Mouse (Mus musculus): ENCODE data around the gene Ubash3b. TPM values are rescaled to one million over a fixed set of nuclear protein-coding genes. Genes with fewer than 3 reads are reported as not detected.

The Ubash3b gene
- total RNA-seq, 2 experiments from 2014 or later = 3.0 to 5.4 TPM

GRCm38 (mm10) chr9:40997116-40997779, 164.2 kb downstream of the Ubash3b start:
- no peak for DNase-seq

- no peak for DNase-seq
Observed at GRCm38 (mm10) chr9:40994075-40994474, 167.4 kb downstream of the Ubash3b start.

- peak; percentile 10 for DNase-seq
Observed at GRCm38 (mm10) chr9:40991511-40991910, 170.0 kb downstream of the Ubash3b start.

- peak; percentile 71 for DNase-seq
Observed at GRCm38 (mm10) chr9:40989940-40990588, 171.4 kb downstream of the Ubash3b start.

- DNase-seq = no peak
Observed at GRCm38 (mm10) chr9:40984313-40984712, 177.2 kb downstream of the Ubash3b start.

GRCm38 (mm10) chr9:40983758-40984157, 177.7 kb downstream of the Ubash3b start:
- no peak for DNase-seq

- peak; percentile 48 for DNase-seq
Observed at GRCm38 (mm10) chr9:40982480-40982879, 179.0 kb downstream of the Ubash3b start.

GRCm38 (mm10) chr9:40974042-40974801, 187.3 kb downstream of the Ubash3b start:
- no peak for DNase-seq

GRCm38 (mm10) chr9:40964418-40964714, 197.1 kb downstream of the Ubash3b start:
- no peak for DNase-seq

GRCm38 (mm10) chr9:40963586-40964417, 197.7 kb downstream of the Ubash3b start, which contains the start of gene Jhy:
Gene Jhy (minus strand): TSS chr9:40964118.
- DNase-seq = peak; percentile 3

GRCm38 (mm10) chr9:40961401-40961800, 200.1 kb downstream of the Ubash3b start:
- no peak for DNase-seq

Other genes starting within 250 kb of the Ubash3b start
- gene Jhy, start 197.6 kb downstream of the Ubash3b start, total RNA-seq (2021) = under 1 TPM; 0.15 TPM
- gene Crtam, start 157.1 kb downstream of the Ubash3b start, total RNA-seq (2021) = under 1 TPM in 1 of 2 experiments, not detected in 1; 0.36 TPM